27 mouse cellular contexts compared by ENCODE assay signal in genomic region chr6:91233424-91234015, GRCm38 (mm10). TPM values are rescaled to one million over a fixed set of nuclear protein-coding genes. Genes with fewer than 3 reads are reported as not detected.
A peak's percentile ranks its signal among the peaks of the same experiment; 100 is the strongest.
DNase-seq lines count a peak whose midpoint lies in the region; ATAC-seq and TF ChIP-seq lines count a peak whose summit lies in the region.
"Had no signal": no experiment of that assay in that cellular context is flagged by ENCODE, and none has a peak within 500 bp of the region (broad histone marks: within the 10 kb centered on the region; RNA-seq: fewer than 3 reads in every experiment).

No protein-coding gene starts in this region.

- 70% methylated on average over 10 of the region's 10 CpGs for WGBS in hindbrain, embryonic 10.5 days
- WGBS in hindbrain, embryonic 14.5 days, result 59% methylated on average over 10 of the region's 10 CpGs
- 58% methylated on average over 10 of the region's 10 CpGs for WGBS in midbrain, embryonic 14.5 days
- 66% methylated on average over 10 of the region's 10 CpGs for WGBS in midbrain, embryonic 11.5 days
- WGBS in hindbrain, postnatal 0 days, result 46% methylated on average over 10 of the region's 10 CpGs

- ATAC-seq in hindbrain, embryonic 14.5 days (ENCODE audit: low FRiP score), result no peak
- no peak for ATAC-seq in midbrain, embryonic 14.5 days (ENCODE audit: low FRiP score, low TSS enrichment)
- no peak for ATAC-seq in midbrain, embryonic 11.5 days (ENCODE audit: low FRiP score)
- peak; percentile 54 for ATAC-seq in hindbrain, postnatal 0 days
- ATAC-seq: forebrain, embryonic 13.5 days; intestine, embryonic 16.5 days; liver, embryonic 12.5 days; liver, postnatal 0 days had no signal

- H3K79me2 ChIP-seq in myocyte (ENCODE audit: control insufficient read depth, insufficient read depth), result peaks cover 22% of the 10 kb centered on the region

- no peak overlapping the region for H3ac ChIP-seq in myocyte (ENCODE audit: control insufficient read depth, insufficient read length)

- no peaks in the 10 kb centered on the region for H3K36me3 ChIP-seq in hindbrain, embryonic 10.5 days
- H3K36me3 ChIP-seq in hindbrain, embryonic 14.5 days (replicated peaks; ENCODE audit: control insufficient read depth, insufficient read depth), result no peaks in the 10 kb centered on the region
- H3K36me3 ChIP-seq in midbrain, embryonic 14.5 days (ENCODE audit: control insufficient read depth, insufficient read depth, low read length), result no peaks in the 10 kb centered on the region
- H3K36me3 ChIP-seq in midbrain, embryonic 11.5 days (ENCODE audit: control insufficient read depth, insufficient read depth, low read length), result no peaks in the 10 kb centered on the region
- no peaks in the 10 kb centered on the region for H3K36me3 ChIP-seq in hindbrain, postnatal 0 days (ENCODE audit: insufficient read depth, low read length)
- peaks cover 9% of the 10 kb centered on the region for H3K36me3 ChIP-seq in myocyte (ENCODE audit: control insufficient read depth, insufficient read depth)
- H3K36me3 ChIP-seq: liver, embryonic 12.5 days had no signal

- peaks cover 3% of the 10 kb centered on the region; the same call in 1 of the 2 replicates for H3K27me3 ChIP-seq in hindbrain, embryonic 10.5 days (ENCODE audit: insufficient read depth, poor library complexity, severe bottlenecking)
- H3K27me3 ChIP-seq in hindbrain, embryonic 14.5 days (ENCODE audit: control insufficient read depth, insufficient read depth, low read length), result no peaks in the 10 kb centered on the region
- H3K27me3 ChIP-seq in midbrain, embryonic 14.5 days (ENCODE audit: control insufficient read depth, insufficient read depth, low read length), result no peaks in the 10 kb centered on the region
- H3K27me3 ChIP-seq in midbrain, embryonic 11.5 days (ENCODE audit: control insufficient read depth, insufficient read depth, low read length), result no peaks in the 10 kb centered on the region
- no peaks in the 10 kb centered on the region for H3K27me3 ChIP-seq in hindbrain, postnatal 0 days (ENCODE audit: insufficient read depth, low read length)
- H3K27me3 ChIP-seq in myocyte (ENCODE audit: control insufficient read depth, insufficient read depth, insufficient read length), result no peaks in the 10 kb centered on the region
- H3K27me3 ChIP-seq: embryonic facial prominence, embryonic 15.5 days; forebrain, embryonic 13.5 days had no signal

- TF ChIP-seq CTCF in hindbrain, postnatal 0 days (IDR thresholded peaks at IDR 0.05; ENCODE audit: low read depth), result 0 out of 2 replicates have a peak, but pooled peaks have one; percentile 13

- H3K27ac ChIP-seq in hindbrain, embryonic 10.5 days, result peak overlapping the region; percentile 8; the same call in 1 of the 2 replicates
- no peak overlapping the region for H3K27ac ChIP-seq in hindbrain, embryonic 14.5 days
- no peak overlapping the region for H3K27ac ChIP-seq in midbrain, embryonic 14.5 days (replicated peaks; ENCODE audit: low read depth, low read length)
- no peak overlapping the region for H3K27ac ChIP-seq in midbrain, embryonic 11.5 days (ENCODE audit: low read depth, low read length)
- peak overlapping the region; percentile 20; the same call in 1 of the 2 replicates for H3K27ac ChIP-seq in hindbrain, postnatal 0 days
- H3K27ac ChIP-seq: forebrain, embryonic 13.5 days; gastrocnemius, adult 2 months; heart, adult 2 months; kidney, postnatal 0 days; liver, embryonic 12.5 days had no signal

- no peak overlapping the region for H3K9ac ChIP-seq in hindbrain, embryonic 14.5 days
- no peak overlapping the region for H3K9ac ChIP-seq in midbrain, embryonic 14.5 days (replicated peaks; ENCODE audit: low read length)
- no peak overlapping the region for H3K9ac ChIP-seq in midbrain, embryonic 11.5 days (ENCODE audit: low read length)
- no peak overlapping the region for H3K9ac ChIP-seq in hindbrain, postnatal 0 days (replicated peaks; ENCODE audit: low read length)
- H3K9ac ChIP-seq: embryonic facial prominence, embryonic 15.5 days; forebrain, embryonic 13.5 days; heart, embryonic 12.5 days; liver, embryonic 12.5 days; liver, postnatal 0 days had no signal

- TF ChIP-seq POLR2A in myocyte (IDR thresholded peaks at IDR 0.05; ENCODE audit: insufficient read length, low read depth), result no peak

- peaks cover 45% of the 10 kb centered on the region for H3K4me1 ChIP-seq in hindbrain, embryonic 10.5 days (replicated peaks)
- H3K4me1 ChIP-seq in hindbrain, embryonic 14.5 days (replicated peaks; ENCODE audit: control insufficient read depth, insufficient read depth, low read length), result peaks cover 10% of the 10 kb centered on the region
- H3K4me1 ChIP-seq in midbrain, embryonic 14.5 days (ENCODE audit: control insufficient read depth, insufficient read depth, low read length), result 0 out of 2 replicates have a peak, but pooled peaks cover 5% of the 10 kb centered on the region
- H3K4me1 ChIP-seq in midbrain, embryonic 11.5 days (ENCODE audit: control insufficient read depth, insufficient read depth, low read length), result peaks cover 8% of the 10 kb centered on the region
- peaks cover 33% of the 10 kb centered on the region for H3K4me1 ChIP-seq in hindbrain, postnatal 0 days (ENCODE audit: insufficient read depth, low read length)

- no peak overlapping the region for H3K4me2 ChIP-seq in hindbrain, embryonic 14.5 days (replicated peaks)
- no peak overlapping the region for H3K4me2 ChIP-seq in midbrain, embryonic 14.5 days (ENCODE audit: low read length)
- no peak overlapping the region for H3K4me2 ChIP-seq in midbrain, embryonic 11.5 days
- H3K4me2 ChIP-seq in hindbrain, postnatal 0 days (ENCODE audit: low read depth, low read length), result no peak overlapping the region
- no peak overlapping the region for H3K4me2 ChIP-seq in myocyte (ENCODE audit: low read depth)
- H3K4me2 ChIP-seq: embryonic facial prominence, embryonic 15.5 days; forebrain, embryonic 13.5 days; heart, embryonic 12.5 days; liver, embryonic 12.5 days had no signal

- DNase-seq in hindbrain, embryonic 10.5 days (ENCODE audit: low spot score), result no peak
- DNase-seq in hindbrain, embryonic 14.5 days (ENCODE audit: low spot score), result no peak
- DNase-seq in midbrain, embryonic 14.5 days, result peak; percentile 46
- DNase-seq in midbrain, embryonic 11.5 days (ENCODE audit: low spot score, missing footprints), result no peak
- DNase-seq in hindbrain, postnatal 0 days (ENCODE audit: low spot score), result peak; percentile 54
- no peak for DNase-seq in spleen, postnatal 10 days (ENCODE audit: low spot score in 2 of 2)
- DNase-seq: adrenal gland, postnatal 25 days; B cell, adult 2 months; gastrocnemius, postnatal 36 days; heart, adult 2 months; kidney, adult 8-10 months; kidney, postnatal 4 days; liver, postnatal 0 days; lung, postnatal 36 days; right cerebral cortex, postnatal 4 days; thymus, postnatal 14 days had no signal

- H3K4me3 ChIP-seq in hindbrain, embryonic 10.5 days, result no peak overlapping the region
- H3K4me3 ChIP-seq in hindbrain, embryonic 14.5 days (replicated peaks; ENCODE audit: low read length), result no peak overlapping the region
- H3K4me3 ChIP-seq in midbrain, embryonic 14.5 days (replicated peaks; ENCODE audit: low read depth, low read length), result no peak overlapping the region
- H3K4me3 ChIP-seq in midbrain, embryonic 11.5 days (ENCODE audit: low read depth, low read length), result no peak overlapping the region
- no peak overlapping the region for H3K4me3 ChIP-seq in hindbrain, postnatal 0 days (ENCODE audit: low read length)
- H3K4me3 ChIP-seq in myocyte, result no peak overlapping the region
- H3K4me3 ChIP-seq: embryonic facial prominence, embryonic 15.5 days; forebrain, embryonic 13.5 days; gastrocnemius, adult 2 months; heart, adult 2 months; heart, embryonic 12.5 days; liver, embryonic 12.5 days had no signal

- H3K9me3 ChIP-seq in hindbrain, embryonic 10.5 days, result no peaks in the 10 kb centered on the region
- H3K9me3 ChIP-seq in hindbrain, embryonic 14.5 days (ENCODE audit: control insufficient read depth, low read length), result no peaks in the 10 kb centered on the region
- no peaks in the 10 kb centered on the region for H3K9me3 ChIP-seq in midbrain, embryonic 14.5 days (ENCODE audit: control insufficient read depth, low read length)
- H3K9me3 ChIP-seq in midbrain, embryonic 11.5 days (ENCODE audit: control insufficient read depth, low read length), result no peaks in the 10 kb centered on the region
- no peaks in the 10 kb centered on the region for H3K9me3 ChIP-seq in hindbrain, postnatal 0 days (ENCODE audit: low read length)
- H3K9me3 ChIP-seq: embryonic facial prominence, embryonic 15.5 days; forebrain, embryonic 13.5 days; heart, embryonic 12.5 days; liver, embryonic 12.5 days had no signal

TF ChIP-seq in myocyte, 11 proteins besides CTCF, POLR2A, EP300 and RAD21:
- peak; percentile 32 for TF ChIP-seq TCF12 (IDR thresholded peaks at IDR 0.05; ENCODE audit: insufficient read depth, poor library complexity, severe bottlenecking)
- TF ChIP-seq MYOD1 (IDR thresholded peaks at IDR 0.05; ENCODE audit: control insufficient read depth in 1 of 3, insufficient read length in 2 of 3, low read depth in 2 of 3), result peak in 2 of 3 experiments; percentile 73 to 83
- TF ChIP-seq TCF3 (IDR thresholded peaks at IDR 0.05; ENCODE audit: insufficient read length, low read depth), result peak; percentile 38
- TF ChIP-seq CEBPB (IDR thresholded peaks at IDR 0.05; ENCODE audit: insufficient read depth, poor library complexity, severe bottlenecking), result no peak
- TF ChIP-seq POLR2AphosphoS2 (IDR thresholded peaks at IDR 0.05; ENCODE audit: insufficient read length, low read depth), result no peak
- TF ChIP-seq MYOG (IDR thresholded peaks at IDR 0.05; ENCODE audit: control insufficient read depth in 1 of 3, insufficient read depth in 1 of 3, insufficient read length in 2 of 3, low read depth in 2 of 3), result peak in 2 of 3 experiments; percentile 90 to 91
- TF ChIP-seq REST (IDR thresholded peaks at IDR 0.05; ENCODE audit: insufficient read depth, insufficient read length), result no peak

RNA-seq across cellular contexts. Expression of gene Fbln2, which starts 21.3 kb away (rescaled TPM):
- polyA plus RNA-seq in hindbrain, embryonic 10.5 days (2016; fragmentation: Nextera tagmentation; extraction: Ambion mirVana), result 28.5 and 32.2 TPM in 2 replicates
- polyA plus RNA-seq in hindbrain, embryonic 14.5 days (2014; fragmentation: Nextera tagmentation; extraction: Ambion mirVana), result 26.2 and 27.2 TPM in 2 replicates
- polyA plus RNA-seq in midbrain, embryonic 14.5 days (2014; fragmentation: Nextera tagmentation; extraction: Ambion mirVana), result 4.8 and 12.0 TPM in 2 replicates
- polyA plus RNA-seq in midbrain, embryonic 11.5 days (2014; fragmentation: Nextera tagmentation; extraction: Ambion mirVana), result 21.9 TPM in 2 replicates
- total RNA-seq in hindbrain, postnatal 0 days (2014; rRNA removed), result 50.6 and 50.9 TPM in 2 replicates
- 18.5 and 21.2 TPM in 2 replicates for polyA plus RNA-seq in hindbrain, postnatal 0 days (2015; fragmentation: Nextera tagmentation; extraction: Ambion mirVana)
- polyA plus RNA-seq in myocyte (2012; fragmentation: generic; extraction: Trizol), result 167 TPM
- total RNA-seq: hematopoietic stem cell, adult 5-6 weeks; megakaryocyte-erythroid progenitor cell, adult 5-6 weeks; neutrophil, adult 5-6 weeks had no signal

Comparison
In these comparisons a context has a peak if more than half of its experiments do, and no peak if none do; other contexts are left out.
1. DNase-seq: peak in midbrain, embryonic 14.5 days (single experiment) and hindbrain, postnatal 0 days (single experiment); none in hindbrain, embryonic 10.5 days (single experiment), hindbrain, embryonic 14.5 days (single experiment), midbrain, embryonic 11.5 days (single experiment) and spleen, postnatal 10 days (0 of 2).
2. H3K27ac ChIP-seq: peak in hindbrain, embryonic 10.5 days (single experiment) and hindbrain, postnatal 0 days (single experiment); none in hindbrain, embryonic 14.5 days (single experiment), midbrain, embryonic 14.5 days (single experiment) and midbrain, embryonic 11.5 days (single experiment).